In genomic region chr3:131191454-131191853, GRCm38 (mm10) we compare ENCODE assay signal across 29 mouse cellular contexts.
DNase-seq lines count a peak whose midpoint lies in the region; ATAC-seq and TF ChIP-seq lines count a peak whose summit lies in the region.
"Had no signal": no experiment of that assay in that cellular context is flagged by ENCODE, and none has a peak within 500 bp of the region (broad histone marks: within the 10 kb centered on the region; RNA-seq: fewer than 3 reads in every experiment).

No protein-coding gene starts in this region.

- H3K4me2 ChIP-seq in forebrain, embryonic 13.5 days, result no peak overlapping the region
- no peak overlapping the region for H3K4me2 ChIP-seq in forebrain, embryonic 15.5 days (replicated peaks)
- no peak overlapping the region for H3K4me2 ChIP-seq in hindbrain, postnatal 0 days (ENCODE audit: low read depth, low read length)
- no peak overlapping the region for H3K4me2 ChIP-seq in hindbrain, embryonic 11.5 days (replicated peaks; ENCODE audit: low read depth, low read length)
- no peak overlapping the region for H3K4me2 ChIP-seq in midbrain, embryonic 15.5 days
- H3K4me2 ChIP-seq in midbrain, embryonic 16.5 days (ENCODE audit: low read length), result no peak overlapping the region
- H3K4me2 ChIP-seq: heart, embryonic 11.5 days; intestine, embryonic 15.5 days; limb, embryonic 12.5 days; liver, embryonic 15.5 days; lung, embryonic 14.5 days had no signal

- no peaks in the 10 kb centered on the region for H3K27me3 ChIP-seq in forebrain, embryonic 13.5 days
- H3K27me3 ChIP-seq in forebrain, embryonic 15.5 days, result no peaks in the 10 kb centered on the region
- H3K27me3 ChIP-seq in hindbrain, postnatal 0 days (ENCODE audit: insufficient read depth, low read length), result no peaks in the 10 kb centered on the region
- no peaks in the 10 kb centered on the region for H3K27me3 ChIP-seq in hindbrain, embryonic 11.5 days (ENCODE audit: control insufficient read depth, insufficient read depth, low read length)
- no peaks in the 10 kb centered on the region for H3K27me3 ChIP-seq in midbrain, embryonic 15.5 days (replicated peaks)
- H3K27me3 ChIP-seq in midbrain, embryonic 16.5 days (ENCODE audit: control insufficient read depth, insufficient read depth, low read depth, low read length), result no peaks in the 10 kb centered on the region
- H3K27me3 ChIP-seq: intestine, embryonic 15.5 days; limb, embryonic 12.5 days; liver, embryonic 15.5 days; Patski had no signal

- 0 out of 2 replicates have a peak, but pooled peaks cover 9% of the 10 kb centered on the region for H3K36me3 ChIP-seq in forebrain, embryonic 13.5 days (ENCODE audit: poor library complexity, severe bottlenecking)
- H3K36me3 ChIP-seq in forebrain, embryonic 15.5 days, result no peaks in the 10 kb centered on the region
- H3K36me3 ChIP-seq in hindbrain, postnatal 0 days (ENCODE audit: insufficient read depth, low read length), result no peaks in the 10 kb centered on the region
- no peaks in the 10 kb centered on the region for H3K36me3 ChIP-seq in hindbrain, embryonic 11.5 days (ENCODE audit: control insufficient read depth, insufficient read depth, low read length)
- no peaks in the 10 kb centered on the region for H3K36me3 ChIP-seq in midbrain, embryonic 15.5 days (replicated peaks)
- H3K36me3 ChIP-seq in midbrain, embryonic 16.5 days (ENCODE audit: control insufficient read depth, insufficient read depth, low read length), result no peaks in the 10 kb centered on the region
- H3K36me3 ChIP-seq: intestine, embryonic 15.5 days; liver, embryonic 15.5 days had no signal

- 72% methylated on average over 7 of the region's 7 CpGs for WGBS in forebrain, embryonic 13.5 days
- 68% methylated on average over 7 of the region's 7 CpGs for WGBS in forebrain, embryonic 15.5 days
- 70% methylated on average over 7 of the region's 7 CpGs for WGBS in hindbrain, postnatal 0 days
- WGBS in hindbrain, embryonic 11.5 days, result 81% methylated on average over 7 of the region's 7 CpGs
- whole genome bisulfite sequencing in midbrain, embryonic 15.5 days, result 75% methylated on average over 7 of the region's 7 CpGs
- WGBS in midbrain, embryonic 16.5 days, result 73% methylated on average over 7 of the region's 7 CpGs

- DNase-seq in hindbrain, postnatal 0 days (ENCODE audit: low spot score), result no peak
- no peak for DNase-seq in hindbrain, embryonic 11.5 days (ENCODE audit: low spot score)
- DNase-seq in yolk sac, embryonic 10.5 days (ENCODE audit: low spot score), result no peak
- DNase-seq: adrenal gland, postnatal 25 days; cerebellum, adult 11-12 months; cerebellum, postnatal 10 days; gastrocnemius, postnatal 25 days; heart, adult 18-20 months; heart, postnatal 36 days; kidney, adult 2 months; kidney, postnatal 36 days; lung, embryonic 14.5 days; lung, postnatal 36 days; right cerebral cortex, adult 18-20 months; spleen, adult 18-20 months; thymus, postnatal 14 days had no signal

- peaks cover 20% of the 10 kb centered on the region for H3K4me1 ChIP-seq in forebrain, embryonic 13.5 days
- H3K4me1 ChIP-seq in forebrain, embryonic 15.5 days, result 0 out of 2 replicates have a peak, but pooled peaks cover 3% of the 10 kb centered on the region
- H3K4me1 ChIP-seq in hindbrain, postnatal 0 days (ENCODE audit: insufficient read depth, low read length), result no peaks in the 10 kb centered on the region
- no peaks in the 10 kb centered on the region for H3K4me1 ChIP-seq in hindbrain, embryonic 11.5 days (replicated peaks; ENCODE audit: control insufficient read depth, insufficient read depth, low read length)
- H3K4me1 ChIP-seq in midbrain, embryonic 15.5 days, result peaks cover 18% of the 10 kb centered on the region; the same call in 1 of the 2 replicates
- peaks cover 7% of the 10 kb centered on the region; the same call in 1 of the 2 replicates for H3K4me1 ChIP-seq in midbrain, embryonic 16.5 days (ENCODE audit: control insufficient read depth, insufficient read depth, low read length)
- H3K4me1 ChIP-seq: intestine, embryonic 15.5 days; liver, embryonic 15.5 days; megakaryocyte, embryonic 14.5 days had no signal

- no peaks in the 10 kb centered on the region for H3K9me3 ChIP-seq in forebrain, embryonic 13.5 days (replicated peaks)
- H3K9me3 ChIP-seq in forebrain, embryonic 15.5 days, result no peaks in the 10 kb centered on the region
- H3K9me3 ChIP-seq in hindbrain, postnatal 0 days (ENCODE audit: low read length), result no peaks in the 10 kb centered on the region
- no peaks in the 10 kb centered on the region for H3K9me3 ChIP-seq in hindbrain, embryonic 11.5 days (ENCODE audit: control insufficient read depth, low read length)
- no peaks in the 10 kb centered on the region for H3K9me3 ChIP-seq in midbrain, embryonic 15.5 days
- no peaks in the 10 kb centered on the region for H3K9me3 ChIP-seq in midbrain, embryonic 16.5 days (replicated peaks; ENCODE audit: control insufficient read depth, low read length, poor library complexity, severe bottlenecking)
- H3K9me3 ChIP-seq: intestine, embryonic 15.5 days; limb, embryonic 12.5 days; liver, embryonic 15.5 days; megakaryocyte, embryonic 14.5 days had no signal

- TF ChIP-seq CTCF in hindbrain, postnatal 0 days (IDR thresholded peaks at IDR 0.05; ENCODE audit: low read depth), result no peak

- H3K4me3 ChIP-seq in forebrain, embryonic 13.5 days, result no peak overlapping the region
- no peak overlapping the region for H3K4me3 ChIP-seq in forebrain, embryonic 15.5 days
- no peak overlapping the region for H3K4me3 ChIP-seq in hindbrain, postnatal 0 days (ENCODE audit: low read length)
- H3K4me3 ChIP-seq in hindbrain, embryonic 11.5 days (ENCODE audit: low read depth, low read length), result no peak overlapping the region
- H3K4me3 ChIP-seq in midbrain, embryonic 15.5 days, result no peak overlapping the region
- no peak overlapping the region for H3K4me3 ChIP-seq in midbrain, embryonic 16.5 days (ENCODE audit: low read depth, low read length)
- H3K4me3 ChIP-seq: erythroblast, embryonic 14.5 days; intestine, embryonic 15.5 days; layer of hippocampus, adult 2 months; left cerebral cortex, adult 2 months; limb, embryonic 12.5 days; liver, embryonic 15.5 days had no signal

- ATAC-seq in forebrain, embryonic 13.5 days, result 0 out of 2 replicates have a peak, but pooled peaks have one; percentile 41
- no peak for ATAC-seq in forebrain, embryonic 15.5 days (replicated peaks)
- ATAC-seq in hindbrain, postnatal 0 days, result 0 out of 2 replicates have a peak, but pooled peaks have one; percentile 32
- no peak for ATAC-seq in hindbrain, embryonic 11.5 days (ENCODE audit: low FRiP score)
- ATAC-seq in midbrain, embryonic 15.5 days (replicated peaks), result peak; percentile 35
- ATAC-seq in midbrain, embryonic 16.5 days, result no peak
- ATAC-seq: intestine, embryonic 15.5 days; Patski had no signal

- no peak overlapping the region for H3K9ac ChIP-seq in forebrain, embryonic 13.5 days
- H3K9ac ChIP-seq in forebrain, embryonic 15.5 days (replicated peaks), result no peak overlapping the region
- no peak overlapping the region for H3K9ac ChIP-seq in hindbrain, postnatal 0 days (replicated peaks; ENCODE audit: low read length)
- H3K9ac ChIP-seq in hindbrain, embryonic 11.5 days (ENCODE audit: low read depth, low read length), result no peak overlapping the region
- no peak overlapping the region for H3K9ac ChIP-seq in midbrain, embryonic 15.5 days
- no peak overlapping the region for H3K9ac ChIP-seq in midbrain, embryonic 16.5 days (ENCODE audit: low read depth, low read length)
- H3K9ac ChIP-seq: intestine, embryonic 15.5 days; limb, embryonic 12.5 days; liver, embryonic 15.5 days; lung, embryonic 14.5 days had no signal

- H3K27ac ChIP-seq in forebrain, embryonic 13.5 days, result no peak overlapping the region
- no peak overlapping the region for H3K27ac ChIP-seq in forebrain, embryonic 15.5 days (replicated peaks)
- H3K27ac ChIP-seq in hindbrain, postnatal 0 days, result no peak overlapping the region
- no peak overlapping the region for H3K27ac ChIP-seq in hindbrain, embryonic 11.5 days (ENCODE audit: low read depth, low read length)
- no peak overlapping the region for H3K27ac ChIP-seq in midbrain, embryonic 15.5 days
- H3K27ac ChIP-seq in midbrain, embryonic 16.5 days (ENCODE audit: low read length), result no peak overlapping the region
- H3K27ac ChIP-seq: intestine, embryonic 15.5 days; layer of hippocampus, adult 2 months; left cerebral cortex, adult 2 months; limb, embryonic 12.5 days; liver, embryonic 15.5 days had no signal

Comparison
In these comparisons a context has a peak if more than half of its experiments do, and no peak if none do; other contexts are left out.
1. ATAC-seq: peak in forebrain, embryonic 13.5 days (single experiment), hindbrain, postnatal 0 days (single experiment) and midbrain, embryonic 15.5 days (single experiment); none in forebrain, embryonic 15.5 days (single experiment), hindbrain, embryonic 11.5 days (single experiment) and midbrain, embryonic 16.5 days (single experiment).